Mouse (Mus musculus): ENCODE results near the gene Vav2.

The Vav2 gene

GRCm38 (mm10) chr2:27251434-27251833 lies 175.4 kb downstream of the Vav2 start:
- no peak for DNase-seq (ENCODE audit: low read depth)

- no peak for DNase-seq (ENCODE audit: low read depth)
Measured at GRCm38 (mm10) chr2:27248211-27248610, 178.6 kb downstream of the Vav2 start, which contains the start of gene Sardh. Gene Sardh, minus strand, starts transcription at chr2:27248337.

GRCm38 (mm10) chr2:27247487-27247863 lies 179.4 kb downstream of the Vav2 start:
- no peak for DNase-seq (ENCODE audit: low read depth)

GRCm38 (mm10) chr2:27246712-27247486 lies 179.9 kb downstream of the Vav2 start:
- no peak for DNase-seq (ENCODE audit: low read depth)

- no peak for DNase-seq (ENCODE audit: low read depth)
Measured at GRCm38 (mm10) chr2:27245947-27246346, 180.9 kb downstream of the Vav2 start.

- DNase-seq (ENCODE audit: low read depth), result peak; percentile 79
Measured at GRCm38 (mm10) chr2:27237342-27237741, 189.5 kb downstream of the Vav2 start.

GRCm38 (mm10) chr2:27235729-27236128 lies 191.1 kb downstream of the Vav2 start:
- peak; percentile 57 for DNase-seq (ENCODE audit: low read depth)

- no peak for DNase-seq (ENCODE audit: low read depth)
Measured at GRCm38 (mm10) chr2:27232376-27232775, 194.5 kb downstream of the Vav2 start.

- DNase-seq (ENCODE audit: low read depth), result no peak
Measured at GRCm38 (mm10) chr2:27229481-27230105, 197.2 kb downstream of the Vav2 start.

- DNase-seq (ENCODE audit: low read depth), result peak; percentile 47
Measured at GRCm38 (mm10) chr2:27228809-27229480, 197.9 kb downstream of the Vav2 start.

GRCm38 (mm10) chr2:27226572-27226971 lies 200.3 kb downstream of the Vav2 start:
- DNase-seq (ENCODE audit: low read depth), result no peak

GRCm38 (mm10) chr2:27223012-27223421 lies 203.8 kb downstream of the Vav2 start:
- no peak for DNase-seq (ENCODE audit: low read depth)

GRCm38 (mm10) chr2:27218569-27218968 lies 208.3 kb downstream of the Vav2 start:
- no peak for DNase-seq (ENCODE audit: low read depth)

GRCm38 (mm10) chr2:27218121-27218544 lies 208.7 kb downstream of the Vav2 start:
- no peak for DNase-seq (ENCODE audit: low read depth)

GRCm38 (mm10) chr2:27215537-27215936 lies 211.3 kb downstream of the Vav2 start:
- DNase-seq (ENCODE audit: low read depth), result no peak
